Mouse (Mus musculus) liver, embryonic 13.5 days (tissue): ENCODE data around the gene Asf1a. TPM values are rescaled to one million over a fixed set of nuclear protein-coding genes. Genes with fewer than 3 reads are reported as not detected.

Experiments
- ATAC-seq: fragments of 200-750 bp; cut with Nextera tagmentation; 2 replicates; pipeline ENCODE4 v1.8.0; 2017; ENCODE audit warnings: low read depth, mild to moderate bottlenecking, moderate number of reproducible peaks, moderate library complexity
- DNase-seq: peaks from one replicate; pipeline ENCODE4 v3.0.0; 2022
- H3K27ac ChIP-seq: fragments of 300-500 bp; sonication (generic); 2 replicates; pipeline ENCODE4 v1.5.1; 2015; ENCODE audit warnings: moderate library complexity, mild to moderate bottlenecking, inconsistent platforms
- H3K27me3 ChIP-seq: fragments of 300-500 bp; sonication (generic); 2 replicates; pipeline ENCODE4 v1.6.1; 2015; ENCODE audit warnings: mild to moderate bottlenecking, inconsistent platforms
- H3K36me3 ChIP-seq: fragments of 300-500 bp; sonication (generic); 2 replicates; pipeline ENCODE4 v1.6.1; 2015; ENCODE audit warnings: mild to moderate bottlenecking, inconsistent platforms
- H3K4me1 ChIP-seq: fragments of 300-500 bp; sonication (generic); replicated peaks from 2 replicates; pipeline ENCODE4 v1.6.1; 2015; ENCODE audit warnings: inconsistent platforms
- H3K4me2 ChIP-seq: fragments of 300-500 bp; sonication (generic); 2 replicates; pipeline ENCODE4 v1.6.1; 2015; ENCODE audit warnings: inconsistent platforms, mild to moderate bottlenecking, moderate library complexity
- H3K4me3 ChIP-seq: fragments of 300-500 bp; sonication (generic); replicated peaks from 2 replicates; pipeline ENCODE4 v1.5.1; 2015; ENCODE audit warnings: mild to moderate bottlenecking, inconsistent platforms
- H3K9ac ChIP-seq: fragments of 300-500 bp; sonication (generic); 2 replicates; pipeline ENCODE4 v1.6.1; 2015; ENCODE audit warnings: mild to moderate bottlenecking, inconsistent platforms
- H3K9me3 ChIP-seq: fragments of 300-500 bp; sonication (generic); replicated peaks from 2 replicates; pipeline ENCODE4 v1.6.1; 2016; ENCODE audit warnings: inconsistent platforms
- WGBS: fragments of 180-500 bp; shearing (Covaris S2); methylation state at CpG from one replicate; pipeline ENCODE4 v1.1.7; 2015; ENCODE audit not compliant: insufficient replicate concordance; 5-methylcytosine and 5-hydroxymethylcytosine counted together
- polyA plus RNA-seq: library from polyadenylated mRNA; unstranded; fragments of >200 nt; fragmentation: Nextera tagmentation; extraction: Ambion mirVana; gene quantifications from 2 replicates; pipeline ENCODE4 v1.2.1, GENCODE M21; 2015

Gene Asf1a
- polyA plus RNA-seq = 120 and 132 TPM in 2 replicates

DNA sequence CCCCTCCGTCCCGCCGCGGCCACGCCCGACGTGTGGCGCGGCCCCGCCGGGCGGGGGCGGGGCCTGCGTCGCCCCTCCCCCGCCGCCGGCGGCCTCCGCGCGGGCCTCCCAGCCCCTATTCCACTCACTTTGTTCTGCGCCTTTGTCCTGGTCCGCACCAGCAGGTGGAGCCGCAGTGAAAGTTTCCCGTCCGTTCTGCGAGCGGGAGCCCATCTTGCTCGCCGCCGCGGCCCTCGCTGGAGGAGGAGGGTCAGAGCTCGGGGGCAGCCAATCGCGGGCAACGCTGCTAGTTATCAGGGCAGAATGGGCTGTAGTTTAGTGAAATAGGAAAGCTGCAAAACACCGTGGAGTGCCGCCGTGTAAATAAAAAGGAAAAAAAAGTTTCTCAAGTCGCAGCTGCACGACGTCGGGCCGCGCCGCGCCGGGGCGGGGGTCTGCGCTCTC is at the start of gene Asf1a:
Asf1a (plus strand) TSS at position 81 of the 444 bp plus-strand sequence.
- Histone ChIP-seq H3K4me1 (peaks cover 33% of the 10 kb centered on the region), H3K4me3 (peak within 1 kb of the TSS; percentile 96), H3K9me3 (no peaks in the 10 kb centered on the region), H3K27me3 (no peaks in the 10 kb centered on the region), H3K4me2 (peak within 1 kb of the TSS; percentile 89), H3K27ac (peak within 1 kb of the TSS; percentile 98), H3K9ac (peak within 1 kb of the TSS; percentile 98), H3K36me3 (peaks cover 6% of the 10 kb centered on the region)
- under 1% methylated on average over 46 of the region's 52 CpGs for WGBS
- DNase-seq = peak; percentile 96
- peak; percentile 97 for ATAC-seq

DNA sequence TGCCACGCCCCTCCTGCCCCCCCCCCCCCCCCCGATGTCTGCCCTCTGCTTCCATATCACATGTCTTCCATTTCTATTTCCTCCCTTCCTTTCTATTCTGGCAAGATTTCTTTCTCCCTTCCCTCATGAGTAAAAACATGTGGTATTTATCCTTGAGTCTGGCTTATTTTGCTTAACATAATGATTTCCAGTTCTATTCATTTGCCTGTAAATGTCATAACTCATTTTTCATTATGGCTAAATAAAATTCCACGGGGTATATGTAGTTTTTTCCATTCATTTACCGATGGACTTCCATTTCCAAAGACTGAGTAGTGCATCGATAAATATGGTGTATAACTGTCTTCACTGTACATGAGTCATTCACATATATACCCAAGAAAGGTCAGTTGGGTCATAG is 34.6 kb upstream of the Asf1a start:
- Histone ChIP-seq H3K27ac (no peak overlapping the region), H3K9ac (no peak overlapping the region), H3K9me3 (no peaks in the 10 kb centered on the region), H3K4me1 (no peaks in the 10 kb centered on the region), H3K36me3 (no peaks in the 10 kb centered on the region), H3K27me3 (no peaks in the 10 kb centered on the region), H3K4me2 (no peak overlapping the region), H3K4me3 (no peak overlapping the region)
- 66% methylated on average over 5 of the region's 5 CpGs for WGBS
- no peak for DNase-seq
- ATAC-seq = no peak

DNA sequence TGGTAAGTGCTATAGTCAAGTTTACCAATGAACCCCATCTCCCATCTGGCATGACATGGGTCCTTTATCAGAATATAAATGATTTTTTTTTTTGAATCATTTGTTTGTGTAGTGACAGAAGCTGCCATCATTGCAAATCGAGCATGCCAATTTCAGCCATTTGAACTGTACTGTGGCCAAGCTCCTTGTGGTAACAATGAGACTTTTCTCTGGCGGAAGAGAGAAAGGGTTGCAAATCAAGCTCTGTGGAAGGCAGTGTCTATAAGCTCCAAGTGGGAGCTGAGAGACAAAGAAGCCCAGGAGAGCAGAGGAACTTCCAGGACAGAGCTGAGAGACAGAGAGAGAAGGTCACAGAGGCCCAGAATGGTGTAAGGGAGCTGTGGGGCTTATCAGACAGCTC is 31.0 kb upstream of the Asf1a start:
- no peak overlapping the region for H3K4me3 ChIP-seq
- H3K27me3 ChIP-seq = no peaks in the 10 kb centered on the region
- no peak for DNase-seq
- 75% methylated on average over 2 of the region's 2 CpGs for WGBS
- no peak overlapping the region for H3K27ac ChIP-seq
- no peak overlapping the region for H3K4me2 ChIP-seq
- no peak for ATAC-seq
- no peak overlapping the region for H3K9ac ChIP-seq
- no peaks in the 10 kb centered on the region for H3K4me1 ChIP-seq
- no peaks in the 10 kb centered on the region for H3K9me3 ChIP-seq
- H3K36me3 ChIP-seq = no peaks in the 10 kb centered on the region

DNA sequence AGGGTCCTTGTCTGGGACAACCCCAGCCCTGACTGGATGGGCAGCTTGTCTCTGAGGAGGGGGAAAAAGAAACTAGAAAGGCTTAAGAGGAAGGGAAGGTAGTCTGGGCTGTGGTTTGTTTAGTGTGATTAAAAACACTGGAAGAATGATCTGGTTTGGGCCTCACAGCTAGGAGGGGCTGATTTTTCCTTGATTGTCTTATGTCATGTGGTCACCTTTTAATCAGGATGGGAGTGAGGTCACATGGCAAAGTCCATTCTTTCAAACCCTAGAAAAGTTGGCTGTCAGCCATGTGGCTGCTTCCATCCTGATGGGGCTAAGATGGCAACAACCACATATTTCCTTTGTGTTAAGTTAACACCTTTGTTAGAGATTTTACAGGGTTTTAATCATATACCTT is 28.0 kb upstream of the Asf1a start:
- ATAC-seq = no peak
- no peak for DNase-seq
- no peaks in the 10 kb centered on the region for H3K36me3 ChIP-seq

GRCm38 (mm10) chr10:53580137-53580536 is 16.4 kb upstream of the Asf1a start:
- ATAC-seq (peak; percentile 43), DNase-seq (no peak)
- peaks cover 6% of the 10 kb centered on the region for H3K4me1 ChIP-seq
- H3K4me2 ChIP-seq = peak overlapping the region; percentile 65
- no peaks in the 10 kb centered on the region for H3K27me3 ChIP-seq
- no peak overlapping the region for H3K27ac ChIP-seq
- H3K9me3 ChIP-seq = no peaks in the 10 kb centered on the region
- no peaks in the 10 kb centered on the region for H3K36me3 ChIP-seq
- H3K9ac ChIP-seq = no peak overlapping the region
- H3K4me3 ChIP-seq = 0 out of 2 replicates have a peak overlapping the region, but pooled peaks have one; percentile 8
- WGBS = 43% methylated on average over 7 of the region's 7 CpGs

More for the DNA sequence above, 28.0 kb upstream of the Asf1a start:
- Histone ChIP-seq H3K9ac (no peak overlapping the region), H3K27ac (no peak overlapping the region), H3K4me2 (no peak overlapping the region), H3K4me3 (no peak overlapping the region), H3K4me1 (no peaks in the 10 kb centered on the region), H3K9me3 (no peaks in the 10 kb centered on the region), H3K27me3 (no peaks in the 10 kb centered on the region)

DNA sequence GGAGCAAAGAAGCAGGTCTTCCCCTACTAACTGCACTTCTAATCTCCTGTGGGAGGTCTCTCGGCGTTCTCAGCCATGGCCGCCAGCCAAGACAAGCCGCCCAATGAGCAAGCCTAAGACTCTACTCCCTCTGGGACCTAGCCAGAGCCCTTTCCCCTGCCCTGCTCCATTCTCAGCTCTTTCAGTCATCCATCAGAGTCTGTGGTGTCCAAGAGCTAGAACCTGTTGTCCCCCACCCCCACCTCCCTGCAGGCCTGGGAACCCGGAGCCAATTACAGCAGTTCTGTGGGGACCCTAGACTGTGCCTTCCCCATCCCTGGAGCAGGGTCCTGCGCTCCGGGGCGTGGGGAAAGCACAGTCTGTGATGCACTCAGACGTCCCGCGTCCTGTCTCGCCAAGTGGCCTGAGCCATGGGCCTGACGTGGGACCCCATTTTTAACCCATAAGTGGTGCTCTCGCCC is 15.9 kb upstream of the Asf1a start:
- Histone ChIP-seq H3K9me3 (no peaks in the 10 kb centered on the region), H3K4me3 (peak overlapping the region; percentile 43), H3K4me2 (peak overlapping the region; percentile 65), H3K27ac (no peak overlapping the region), H3K36me3 (no peaks in the 10 kb centered on the region), H3K4me1 (peaks cover 6% of the 10 kb centered on the region), H3K9ac (no peak overlapping the region), H3K27me3 (no peaks in the 10 kb centered on the region)
- 29% methylated on average over 14 of the region's 14 CpGs for WGBS
- peak; percentile 73 for ATAC-seq
- DNase-seq = no peak

DNA sequence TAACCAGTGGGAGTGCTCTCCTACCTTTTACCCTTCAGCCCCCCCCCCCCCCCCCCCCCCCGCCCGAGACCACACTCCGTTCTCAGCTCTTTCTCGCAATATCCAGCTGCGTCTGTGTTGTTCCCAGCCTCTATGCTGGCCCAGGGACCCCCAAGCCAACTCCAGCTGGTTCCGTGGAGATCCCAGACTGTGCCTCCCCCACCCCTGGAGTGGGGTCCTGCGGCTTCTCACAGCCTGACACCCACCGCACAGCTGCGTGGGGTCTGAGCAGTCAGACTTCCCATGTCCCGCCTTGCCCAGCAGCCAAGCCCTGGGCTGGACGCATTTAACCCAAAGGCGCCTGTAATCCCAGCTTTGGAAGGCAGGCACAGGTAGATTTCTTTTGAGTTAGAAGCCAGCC is 15.5 kb upstream of the Asf1a start:
- Histone ChIP-seq H3K9me3 (no peaks in the 10 kb centered on the region), H3K27ac (no peak overlapping the region), H3K27me3 (no peaks in the 10 kb centered on the region), H3K4me3 (peak overlapping the region; percentile 43), H3K9ac (no peak overlapping the region), H3K4me1 (peaks cover 6% of the 10 kb centered on the region), H3K36me3 (no peaks in the 10 kb centered on the region), H3K4me2 (peak overlapping the region; percentile 65)
- ATAC-seq = peak; percentile 45; the same call in 1 of the 2 replicates
- no peak for DNase-seq
- WGBS = 41% methylated on average over 10 of the region's 12 CpGs

- no peak overlapping the region for H3K9ac ChIP-seq
- 66% methylated on average over 3 of the region's 3 CpGs for WGBS
These were observed 10.8 kb upstream of the Asf1a start for GRCm38 (mm10) chr10:53585777-53586176.

GRCm38 (mm10) chr10:53595744-53596676 is 547 bp upstream of the Asf1a start:
- peaks cover 33% of the 10 kb centered on the region for H3K4me1 ChIP-seq
- no peak for DNase-seq
- ATAC-seq = no peak
- H3K27ac ChIP-seq = peak overlapping the region; percentile 98
- peaks cover 4% of the 10 kb centered on the region; the same call in 1 of the 2 replicates for H3K36me3 ChIP-seq
- H3K27me3 ChIP-seq = no peaks in the 10 kb centered on the region
- peak overlapping the region; percentile 76 for H3K9ac ChIP-seq
- H3K9me3 ChIP-seq = no peaks in the 10 kb centered on the region
- H3K4me2 ChIP-seq = peak overlapping the region; percentile 89
- WGBS = 6% methylated on average over 22 of the region's 27 CpGs
- H3K4me3 ChIP-seq = peak overlapping the region; percentile 96

More at GRCm38 (mm10) chr10:53585777-53586176, 10.8 kb upstream of the Asf1a start:
- Histone ChIP-seq H3K4me3 (no peak overlapping the region), H3K27me3 (no peaks in the 10 kb centered on the region), H3K4me2 (no peak overlapping the region), H3K9me3 (no peaks in the 10 kb centered on the region), H3K36me3 (no peaks in the 10 kb centered on the region), H3K4me1 (peaks cover 8% of the 10 kb centered on the region), H3K27ac (no peak overlapping the region)
- no peak for DNase-seq
- no peak for ATAC-seq

- ATAC-seq = peak; percentile 30
- peak overlapping the region; percentile 89 for H3K4me2 ChIP-seq
- H3K9me3 ChIP-seq = no peaks in the 10 kb centered on the region
- H3K36me3 ChIP-seq = peaks cover 11% of the 10 kb centered on the region
- WGBS = under 1% methylated on average over 98 of the region's 99 CpGs
- H3K27ac ChIP-seq = peak overlapping the region; percentile 98
- peak; percentile 42 for DNase-seq
- peak overlapping the region; percentile 96 for H3K4me3 ChIP-seq
- H3K27me3 ChIP-seq = no peaks in the 10 kb centered on the region
- peaks cover 33% of the 10 kb centered on the region for H3K4me1 ChIP-seq
- peak overlapping the region; percentile 98 for H3K9ac ChIP-seq
These were observed 744 bp downstream of the Asf1a start for GRCm38 (mm10) chr10:53597121-53597881.

- Histone ChIP-seq H3K27me3 (no peaks in the 10 kb centered on the region), H3K9ac (peak overlapping the region; percentile 64), H3K9me3 (no peaks in the 10 kb centered on the region), H3K27ac (peak overlapping the region; percentile 54), H3K4me1 (peaks cover 33% of the 10 kb centered on the region), H3K36me3 (peaks cover 24% of the 10 kb centered on the region), H3K4me3 (peak overlapping the region; percentile 53), H3K4me2 (peak overlapping the region; percentile 65)
- no peak for ATAC-seq
- 28% methylated on average over 5 of the region's 5 CpGs for WGBS
- peak; percentile 46 for DNase-seq
These were observed 2.3 kb downstream of the Asf1a start for GRCm38 (mm10) chr10:53598821-53599220.
